Mouse (Mus musculus) myocyte (in vitro differentiated cells): ENCODE measurements around the gene Lst1. TPM values are rescaled to one million over a fixed set of nuclear protein-coding genes. Genes with fewer than 3 reads are reported as not detected.

Experiments
- H3K27me3 ChIP-seq: one replicate; pipeline ENCODE4 v1.6.1; 2011; ENCODE audit not compliant: control insufficient read depth, insufficient read depth, insufficient read length
- H3K36me3 ChIP-seq: one replicate; pipeline ENCODE4 v1.6.1; 2011; ENCODE audit not compliant: control insufficient read depth, insufficient read depth
- H3K4me2 ChIP-seq: one replicate; pipeline ENCODE4 v1.6.1; 2011; ENCODE audit warnings: low read depth, control low read depth
- H3K4me3 ChIP-seq: one replicate; pipeline ENCODE4 v1.5.1; 2011; ENCODE audit warnings: mild to moderate bottlenecking, control low read depth, moderate library complexity
- H3K79me2 ChIP-seq: one replicate; pipeline ENCODE4 v1.6.1; 2011; ENCODE audit not compliant: control insufficient read depth, insufficient read depth
- H3ac ChIP-seq: one replicate; pipeline ENCODE4 v1.6.1; 2011; ENCODE audit not compliant: control insufficient read depth, insufficient read length
- CEBPB ChIP-seq: IDR thresholded peaks from 2 replicates; pipeline ENCODE4 v1.6.1; 2011; ENCODE audit warnings: mild to moderate bottlenecking, moderate library complexity; ENCODE audit not compliant: poor library complexity, insufficient read depth, severe bottlenecking
- E2F4 ChIP-seq: IDR thresholded peaks from one replicate; pipeline ENCODE4 v1.6.1; 2011; ENCODE audit warnings: mild to moderate bottlenecking, control low read depth, moderate library complexity; ENCODE audit not compliant: insufficient read depth
- MAX ChIP-seq: IDR thresholded peaks from one replicate; pipeline ENCODE4 v1.6.1; 2011; ENCODE audit warnings: low read depth, mild to moderate bottlenecking, control low read depth
- MYOD1 ChIP-seq, 3 experiments: IDR thresholded peaks; one replicate each; pipeline ENCODE4 v1.6.1; 2011; ENCODE audit warnings: control low read depth in 2 of 3, low read depth in 2 of 3, mild to moderate bottlenecking in 2 of 3, moderate library complexity in 1 of 3; ENCODE audit not compliant: insufficient read length in 2 of 3, control insufficient read depth in 1 of 3
- MYOG ChIP-seq, 3 experiments: IDR thresholded peaks; one replicate each; pipeline ENCODE4 v1.6.1; 2011; ENCODE audit warnings: control low read depth in 2 of 3, low read depth in 2 of 3, mild to moderate bottlenecking in 2 of 3; ENCODE audit not compliant: insufficient read length in 2 of 3, control insufficient read depth in 1 of 3, insufficient read depth in 1 of 3
- POLR2A ChIP-seq: IDR thresholded peaks from one replicate; pipeline ENCODE4 v1.6.1; 2011; ENCODE audit warnings: low read depth, mild to moderate bottlenecking, control low read depth, moderate library complexity; ENCODE audit not compliant: insufficient read length
- POLR2AphosphoS2 ChIP-seq: IDR thresholded peaks from one replicate; pipeline ENCODE4 v1.6.1; 2011; ENCODE audit warnings: low read depth, control low read depth; ENCODE audit not compliant: insufficient read length
- REST ChIP-seq: IDR thresholded peaks from one replicate; pipeline ENCODE4 v1.6.1; 2011; ENCODE audit warnings: mild to moderate bottlenecking, control low read depth, moderate library complexity; ENCODE audit not compliant: insufficient read depth, insufficient read length
- SRF ChIP-seq: IDR thresholded peaks from one replicate; pipeline ENCODE4 v1.6.1; 2011; ENCODE audit warnings: low read depth; ENCODE audit not compliant: control insufficient read depth, insufficient read length
- TCF12 ChIP-seq: IDR thresholded peaks from one replicate; pipeline ENCODE4 v1.6.1; 2011; ENCODE audit warnings: mild to moderate bottlenecking, control low read depth; ENCODE audit not compliant: poor library complexity, insufficient read depth, severe bottlenecking
- TCF3 ChIP-seq: IDR thresholded peaks from one replicate; pipeline ENCODE4 v1.6.1; 2011; ENCODE audit warnings: low read depth, control low read depth; ENCODE audit not compliant: insufficient read length
- USF1 ChIP-seq: IDR thresholded peaks from one replicate; pipeline ENCODE4 v1.6.1; 2011; ENCODE audit warnings: low read depth, mild to moderate bottlenecking, control low read depth, moderate library complexity
- polyA plus RNA-seq: library from polyadenylated mRNA; unstranded; fragments of >200 nt; fragmentation: generic; extraction: Trizol; gene quantifications from one replicate; pipeline ENCODE4 v1.2.1, GENCODE M21; 2012; ENCODE audit warnings: missing spikeins

Gene Lst1
- polyA plus RNA-seq: 4.3 TPM

GRCm38 (mm10) chr17:35187959-35188610 lies at the start of gene Lst1:
Gene Lst1 (minus strand): TSS chr17:35188439.
- Histone ChIP-seq H3K79me2 (no peaks in the 10 kb centered on the region), H3K4me3 (no peak within 1 kb of the TSS), H3K36me3 (no peaks in the 10 kb centered on the region), H3ac (no peak within 1 kb of the TSS), H3K27me3 (no peaks in the 10 kb centered on the region), H3K4me2 (no peak within 1 kb of the TSS)
- TF ChIP-seq POLR2AphosphoS2 (no peak), E2F4 (no peak), CEBPB (no peak), MAX (no peak), TCF3 (no peak), REST (no peak), USF1 (no peak), MYOD1 (IDR thresholded peaks at IDR 0.05; ENCODE audit: control insufficient read depth in 1 of 3, insufficient read length in 2 of 3, low read depth in 2 of 3) (no peak), MYOG (IDR thresholded peaks at IDR 0.05; ENCODE audit: control insufficient read depth in 1 of 3, insufficient read depth in 1 of 3, insufficient read length in 2 of 3, low read depth in 2 of 3) (no peak), POLR2A (no peak), TCF12 (no peak)

- H3ac ChIP-seq: no peak overlapping the region
- H3K79me2 ChIP-seq: peaks cover 23% of the 10 kb centered on the region
- H3K4me2 ChIP-seq: no peak overlapping the region
- no peak for TF ChIP-seq POLR2AphosphoS2
- no peak for TF ChIP-seq SRF
- no peak for TF ChIP-seq CEBPB
- TF ChIP-seq REST: no peak
- H3K27me3 ChIP-seq: no peaks in the 10 kb centered on the region
- H3K36me3 ChIP-seq: peaks cover 3% of the 10 kb centered on the region
- H3K4me3 ChIP-seq: no peak overlapping the region
Measured at GRCm38 (mm10) chr17:35237504-35237903, 49.3 kb upstream of the Lst1 start.

- Histone ChIP-seq H3ac (no peak overlapping the region), H3K36me3 (peaks cover 3% of the 10 kb centered on the region), H3K27me3 (no peaks in the 10 kb centered on the region), H3K4me3 (no peak overlapping the region), H3K4me2 (no peak overlapping the region), H3K79me2 (peaks cover 18% of the 10 kb centered on the region)
- TF ChIP-seq TCF12 (no peak), POLR2A (no peak), SRF (no peak), MYOD1 (IDR thresholded peaks at IDR 0.05; ENCODE audit: control insufficient read depth in 1 of 3, insufficient read length in 2 of 3, low read depth in 2 of 3) (no peak), USF1 (no peak), MAX (no peak), POLR2AphosphoS2 (no peak), MYOG (IDR thresholded peaks at IDR 0.05; ENCODE audit: control insufficient read depth in 1 of 3, insufficient read depth in 1 of 3, insufficient read length in 2 of 3, low read depth in 2 of 3) (no peak), E2F4 (no peak), REST (no peak)
Measured at GRCm38 (mm10) chr17:35236996-35237395, 48.8 kb upstream of the Lst1 start.

- Histone ChIP-seq H3K36me3 (peaks cover 3% of the 10 kb centered on the region), H3K79me2 (peaks cover 16% of the 10 kb centered on the region), H3ac (peak overlapping the region; percentile 80), H3K4me3 (peak overlapping the region; percentile 94), H3K27me3 (no peaks in the 10 kb centered on the region), H3K4me2 (peak overlapping the region; percentile 92)
- no peak for TF ChIP-seq TCF3
- TF ChIP-seq POLR2AphosphoS2: peak; percentile 54
- peak; percentile 8 to 89 (median 78) for TF ChIP-seq MYOG (IDR thresholded peaks at IDR 0.05; ENCODE audit: control insufficient read depth in 1 of 3, insufficient read depth in 1 of 3, insufficient read length in 2 of 3, low read depth in 2 of 3)
- TF ChIP-seq MYOD1 (IDR thresholded peaks at IDR 0.05; ENCODE audit: control insufficient read depth in 1 of 3, insufficient read length in 2 of 3, low read depth in 2 of 3): peak; percentile 22 to 95 (median 88)
Measured at GRCm38 (mm10) chr17:35236390-35236746, 48.1 kb upstream of the Lst1 start.

GRCm38 (mm10) chr17:35235614-35236389 lies 47.6 kb upstream of the Lst1 start, which contains the start of gene Nfkbil1:
Gene Nfkbil1 (minus strand): TSS chr17:35235792.
- TF ChIP-seq TCF12 (no peak), REST (no peak), USF1 (no peak), POLR2A (peak; percentile 72), POLR2AphosphoS2 (peak; percentile 82), MYOG (IDR thresholded peaks at IDR 0.05; ENCODE audit: control insufficient read depth in 1 of 3, insufficient read depth in 1 of 3, insufficient read length in 2 of 3, low read depth in 2 of 3) (no peak), TCF3 (no peak), E2F4 (no peak), CEBPB (0 out of 2 replicates have a peak, but pooled peaks have one; percentile 29), MYOD1 (IDR thresholded peaks at IDR 0.05; ENCODE audit: control insufficient read depth in 1 of 3, insufficient read length in 2 of 3, low read depth in 2 of 3) (peak in 1 of 3 experiments; percentile 12), MAX (no peak), SRF (no peak)
- Histone ChIP-seq H3K27me3 (no peaks in the 10 kb centered on the region), H3K4me2 (peak within 1 kb of the TSS; percentile 92), H3ac (peak within 1 kb of the TSS; percentile 80), H3K36me3 (peaks cover 3% of the 10 kb centered on the region), H3K79me2 (peaks cover 21% of the 10 kb centered on the region), H3K4me3 (peak within 1 kb of the TSS; percentile 94)
